Mouse (Mus musculus): ENCODE measurements around the gene Iqcd. TPM values are rescaled to one million over a fixed set of nuclear protein-coding genes. Genes with fewer than 3 reads are reported as not detected.

Gene Iqcd
- total RNA-seq, 2 experiments from 2014 or later = 0.81 to 1.1 TPM

DNA sequence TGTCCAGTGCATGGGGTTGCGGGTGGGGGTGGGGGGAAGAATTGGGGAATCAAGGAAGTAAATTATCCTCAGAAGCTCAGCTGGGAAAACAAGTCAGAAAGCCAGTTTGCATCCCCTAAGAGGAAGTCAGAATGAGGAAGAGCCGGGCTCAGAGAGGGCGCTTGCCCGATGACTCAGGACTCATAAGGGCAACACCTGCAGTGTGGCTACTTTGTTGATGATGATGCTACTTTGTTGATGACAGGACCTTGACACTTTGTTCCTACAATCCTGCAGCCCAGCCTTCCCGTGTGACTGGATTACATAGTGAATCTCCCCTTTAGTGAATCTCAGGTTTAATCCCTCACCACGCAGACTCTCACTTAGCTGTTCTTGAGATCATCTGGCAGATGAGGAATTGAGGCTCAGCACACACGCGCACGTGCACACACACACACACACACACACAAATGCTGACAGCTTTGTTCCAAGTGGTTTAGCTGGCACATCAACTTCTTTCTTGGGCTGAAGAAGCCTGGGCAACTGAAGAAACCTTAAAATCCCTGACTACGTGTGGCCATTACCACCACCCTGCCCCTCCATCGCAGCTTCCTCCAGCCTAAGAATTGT, 18.4 kb upstream of the Iqcd start:
- intact Hi-C loops (cut with DNase I) = no loop called here

DNA sequence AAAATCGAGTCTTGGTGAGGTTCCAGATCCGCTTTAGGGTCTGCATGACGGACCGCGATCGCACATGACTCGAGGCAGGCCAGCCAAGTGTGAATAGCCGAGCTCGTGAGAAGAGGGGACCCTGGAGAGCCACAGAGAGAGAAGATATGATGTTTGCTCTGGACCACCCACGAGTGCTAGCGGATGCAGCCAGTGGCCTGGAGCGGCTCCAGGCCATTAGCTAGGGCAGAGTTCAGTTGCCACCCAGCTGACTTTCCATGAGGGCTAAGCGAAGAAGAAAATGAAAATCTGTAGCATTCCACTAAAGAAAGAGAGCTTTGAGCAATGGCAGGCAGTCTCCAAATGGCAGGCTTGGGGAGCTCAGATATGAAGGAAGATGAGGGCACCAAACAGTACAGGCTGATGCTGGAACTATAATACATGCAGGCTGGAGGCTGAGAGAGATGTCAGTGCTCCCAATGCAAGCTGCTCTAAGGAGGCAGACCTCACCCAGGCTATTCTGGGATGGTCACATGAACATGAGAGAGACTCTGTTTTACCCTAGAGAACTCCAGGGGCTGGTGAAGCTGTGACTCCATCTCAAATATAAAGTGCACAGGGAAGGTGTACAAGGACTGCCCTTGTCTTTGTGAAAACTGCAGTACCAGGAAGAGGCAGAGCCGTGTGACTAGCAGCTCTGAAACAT, 17.6 kb upstream of the Iqcd start:
- DNase-seq (ENCODE audit: low spot score in 2 of 2) = no peak
- intact Hi-C loops (cut with DNase I) = no loop called here

More for the DNA sequence above, 18.4 kb upstream of the Iqcd start:
- DNase-seq (ENCODE audit: low spot score in 2 of 2) = no peak

DNA sequence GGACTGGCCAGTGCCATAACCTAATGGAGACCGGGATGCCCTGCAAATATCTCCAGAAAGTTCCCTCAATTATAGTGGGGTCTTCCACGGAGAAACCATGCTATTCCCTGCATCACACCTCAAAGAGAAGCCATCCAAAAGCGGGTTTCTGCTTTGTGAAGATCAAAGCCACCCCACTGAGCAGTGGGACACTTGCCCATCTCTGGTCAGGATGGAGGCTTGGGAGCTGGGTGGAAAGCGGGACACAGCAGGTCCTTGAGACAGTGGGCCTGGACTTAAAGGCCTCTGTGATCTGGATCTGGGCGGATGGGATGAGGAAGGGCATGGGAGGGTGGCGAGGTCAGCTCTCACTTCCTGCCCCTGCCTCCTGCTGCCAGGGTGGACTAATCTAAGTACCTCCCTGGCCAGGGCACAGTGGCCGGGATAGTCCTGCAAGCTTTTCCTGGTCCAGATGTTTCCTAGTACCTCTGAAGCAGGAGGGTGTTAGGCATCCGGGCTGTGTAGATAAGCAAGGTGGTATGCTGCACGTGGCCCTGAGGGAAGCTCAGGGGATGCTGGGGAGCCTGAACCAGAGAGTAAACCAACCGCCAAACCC, 14.2 kb upstream of the Iqcd start:
- DNase-seq (ENCODE audit: low spot score in 2 of 2) = no peak
- intact Hi-C loops (cut with DNase I) = no loop called here

DNA sequence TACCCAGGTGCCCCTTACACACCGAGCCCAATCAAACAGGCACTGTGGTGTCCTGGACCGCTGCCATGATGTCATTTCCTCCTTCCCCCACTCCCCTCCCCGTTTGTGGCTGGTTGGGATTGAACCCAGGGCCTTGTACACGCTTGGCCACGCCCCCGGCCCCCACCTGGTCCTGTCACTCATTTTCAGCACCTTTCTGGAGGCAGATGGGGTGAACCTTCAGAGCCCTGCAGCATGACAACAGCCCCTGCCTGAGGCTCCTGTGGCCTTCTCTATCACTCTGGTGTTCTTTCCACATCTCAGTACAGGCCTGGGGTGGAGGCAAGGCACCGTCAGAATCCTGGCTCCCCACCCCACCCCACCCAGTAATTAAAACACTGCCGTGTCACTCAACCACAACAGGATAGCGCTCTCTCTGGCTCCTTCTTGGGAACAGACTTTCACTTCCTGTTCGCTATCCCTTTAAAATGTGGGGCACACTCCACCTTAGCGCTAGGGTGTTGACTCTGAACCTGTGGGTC, 12.0 kb upstream of the Iqcd start:
- intact Hi-C loops (cut with DNase I) = no loop called here
- no peak for DNase-seq (ENCODE audit: low spot score in 2 of 2)

DNA sequence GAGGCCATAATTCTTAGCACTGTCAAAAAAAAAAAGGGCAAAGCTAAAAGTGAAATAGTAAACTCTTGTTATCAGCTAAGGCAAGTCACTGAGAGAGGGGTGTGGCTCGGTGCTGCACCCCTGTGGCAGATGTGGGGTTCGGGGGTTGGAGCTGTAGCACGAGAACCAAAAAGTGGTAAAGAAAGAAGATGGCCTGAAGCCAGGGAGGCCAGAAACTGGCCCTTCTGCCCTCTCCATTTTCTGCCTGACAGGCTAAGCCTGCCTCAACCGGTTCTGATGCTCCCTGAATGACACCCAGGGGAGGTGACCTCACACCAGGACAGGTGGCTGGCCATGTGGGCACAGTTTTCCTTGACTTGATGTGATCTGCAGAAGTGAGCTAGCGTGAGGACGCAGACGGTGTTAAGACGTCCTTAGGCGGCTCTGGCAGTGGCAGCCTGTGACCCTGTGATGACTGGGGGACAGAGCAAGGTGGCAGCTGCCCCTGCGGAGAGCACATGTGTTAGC, 10.8 kb upstream of the Iqcd start:
- DNase-seq (ENCODE audit: low spot score in 2 of 2) = no peak
- intact Hi-C loops (cut with DNase I) = no loop called here

DNA sequence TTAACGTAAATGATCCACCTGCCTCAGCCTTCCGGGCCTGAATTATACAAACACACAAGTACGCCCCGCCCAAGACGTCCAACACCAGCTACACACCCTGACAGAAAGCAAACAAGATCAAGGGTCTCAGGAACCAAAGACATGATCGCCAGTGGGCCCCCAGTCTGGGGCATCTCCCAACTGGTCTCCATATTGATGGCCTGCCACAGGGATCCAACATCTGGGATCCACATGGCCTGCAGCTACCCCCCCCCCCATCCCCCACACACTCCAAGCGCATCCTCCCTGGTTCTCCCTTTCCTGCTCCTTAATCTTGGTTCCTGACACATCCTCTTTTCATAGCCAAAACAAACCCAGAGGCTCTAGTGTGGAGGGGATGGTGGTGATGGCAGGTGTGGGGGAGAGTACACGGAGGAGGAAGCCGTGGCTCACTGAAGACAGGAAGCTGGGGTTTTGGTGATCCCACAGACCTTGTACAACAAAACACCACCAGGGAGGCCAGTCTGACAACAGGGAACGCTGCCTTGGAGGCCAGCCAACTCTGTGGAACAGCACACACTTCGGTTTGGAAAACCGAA, 10.2 kb upstream of the Iqcd start:
- intact Hi-C loops (cut with DNase I) = no loop called here

DNA sequence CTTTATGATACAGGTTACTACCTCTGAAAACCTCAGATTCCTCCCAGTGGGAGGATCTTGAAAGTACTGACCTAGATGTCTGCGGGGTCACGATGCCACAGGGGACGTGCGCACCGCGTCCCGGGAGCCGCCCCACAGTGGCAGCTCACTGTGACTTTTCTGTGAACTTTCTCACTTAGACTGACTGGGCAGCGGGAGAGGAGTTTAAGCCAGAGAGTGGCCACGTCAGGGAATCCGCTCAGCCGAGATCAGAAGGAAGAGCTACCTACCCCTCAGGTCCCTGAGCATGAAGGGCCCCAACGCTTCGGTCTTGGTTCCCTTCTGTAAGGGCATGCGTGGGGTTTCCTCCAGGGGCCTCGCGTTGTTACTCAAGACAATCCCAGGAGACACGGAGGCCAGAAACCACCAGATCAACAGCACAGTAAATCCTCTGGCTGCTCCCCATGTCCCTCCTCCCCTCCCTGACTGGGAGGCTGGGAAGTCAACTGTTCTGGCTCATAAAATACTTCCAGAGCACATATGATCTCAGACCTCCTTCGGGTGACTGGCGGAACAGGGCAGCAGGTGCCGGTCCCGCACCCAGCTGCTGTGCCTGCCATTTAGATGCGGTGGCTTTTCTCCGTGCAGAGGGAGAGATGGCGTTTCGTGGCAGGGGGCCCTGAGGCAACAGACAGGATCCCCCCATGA, 9.5 kb upstream of the Iqcd start:
- DNase-seq (ENCODE audit: low spot score in 2 of 2) = no peak
- intact Hi-C loops (cut with DNase I) = no loop called here

More for the DNA sequence above, 10.2 kb upstream of the Iqcd start:
- no peak for DNase-seq (ENCODE audit: low spot score in 2 of 2)

DNA sequence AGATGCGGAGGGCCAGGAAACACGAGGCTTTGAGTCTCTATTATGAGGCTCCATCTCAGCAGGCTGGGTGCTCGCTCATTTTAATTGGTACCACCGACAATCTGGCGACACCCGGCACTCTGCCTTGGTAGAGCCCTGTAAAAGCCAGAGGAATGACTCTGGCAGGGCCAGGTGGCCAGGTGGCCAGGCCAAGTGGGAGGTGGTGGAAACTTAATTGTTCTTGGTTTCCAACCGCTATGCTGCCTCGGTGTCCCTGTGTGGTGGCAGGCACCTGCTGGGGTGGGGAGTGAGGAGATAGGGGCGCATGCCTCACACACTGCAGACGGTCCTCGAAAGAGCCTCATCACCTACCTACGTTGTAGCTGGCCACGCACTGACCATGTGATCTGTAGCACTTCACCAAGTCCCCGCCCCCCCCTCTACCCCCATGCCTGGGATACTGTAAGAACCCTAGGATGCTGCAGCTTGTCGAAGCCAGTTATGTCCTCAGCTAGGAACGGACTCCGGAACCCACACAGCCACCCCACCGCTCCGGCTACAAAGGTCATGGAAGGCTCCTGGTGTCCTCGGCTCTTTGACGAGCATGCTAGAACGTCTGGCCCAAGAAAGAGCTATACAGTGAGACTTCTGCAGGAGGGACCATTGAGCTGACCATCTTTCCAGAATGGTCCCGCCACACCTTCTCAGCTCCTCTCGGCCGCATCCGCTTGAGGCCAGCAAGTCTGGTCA, 8.8 kb upstream of the Iqcd start:
- DNase-seq (ENCODE audit: low spot score in 2 of 2) = no peak
- intact Hi-C loops (cut with DNase I) = no loop called here

DNA sequence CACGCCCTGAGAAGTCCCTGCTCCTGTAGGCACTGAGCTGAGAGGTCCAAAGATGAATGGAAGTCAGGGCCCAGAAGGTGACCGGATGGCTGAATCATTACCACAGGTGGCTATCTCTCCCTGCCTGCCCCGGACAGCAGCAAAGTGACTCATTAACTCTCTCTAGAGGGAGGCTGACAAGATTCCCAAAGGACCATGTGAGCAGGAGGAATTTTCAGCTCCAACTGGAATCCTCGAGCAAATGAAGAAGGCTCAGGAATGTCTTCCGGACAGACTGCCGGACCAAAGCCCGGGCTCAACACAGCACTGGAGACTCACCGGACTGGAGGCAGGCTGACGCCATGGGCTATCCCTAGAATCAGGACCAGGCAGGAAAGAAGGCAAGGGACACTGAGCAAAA, 6.8 kb upstream of the Iqcd start:
- DNase-seq (ENCODE audit: low spot score in 2 of 2) = no peak
- intact Hi-C loops (cut with DNase I) = no loop called here

DNA sequence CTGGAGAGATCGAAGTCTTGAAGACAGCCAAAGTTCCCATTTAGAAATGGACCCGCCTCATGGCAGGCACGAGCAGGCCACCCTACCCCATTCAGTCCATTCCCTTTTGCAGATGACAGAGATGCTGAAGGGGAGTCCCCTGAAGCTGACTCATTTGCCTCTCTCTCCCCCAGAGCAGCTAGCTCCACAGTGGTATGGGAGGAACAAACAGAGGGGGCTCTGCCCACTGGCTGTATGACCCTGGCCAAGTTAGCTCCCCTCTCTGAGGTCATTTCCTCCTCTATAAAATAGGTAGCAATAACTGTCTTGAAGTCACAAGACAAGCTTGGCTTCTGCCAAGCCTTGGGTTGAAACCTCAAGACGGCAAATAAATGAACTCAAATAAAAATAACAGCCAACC, 5.3 kb upstream of the Iqcd start:
- DNase-seq (ENCODE audit: low spot score in 2 of 2) = no peak
- intact Hi-C loops (cut with DNase I) = no loop called here

DNA sequence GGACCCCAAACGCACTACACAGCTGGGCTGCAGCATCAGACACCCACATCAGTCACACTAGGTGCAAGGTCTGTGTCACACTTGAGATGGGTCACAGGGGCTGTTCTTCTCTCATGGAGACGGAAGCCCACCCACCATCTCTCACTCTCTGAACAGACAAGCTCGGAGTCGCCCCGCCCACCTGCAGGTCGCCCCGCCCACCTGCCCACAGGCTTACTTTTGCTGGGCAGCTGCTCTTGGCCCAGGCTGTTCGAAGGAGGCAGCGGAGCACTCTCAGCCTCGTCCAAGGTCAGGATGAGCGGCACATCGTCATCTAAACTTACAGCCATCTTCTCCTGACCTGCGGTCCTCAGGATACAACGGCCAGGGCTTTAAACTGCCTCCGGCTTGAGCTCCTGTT, 3.8 kb upstream of the Iqcd start:
- intact Hi-C loops (cut with DNase I) = loop anchor here (5.0 kb wide), 1 partner anchor 73 kb away; the partner anchor contains the start of gene Slc8b1
- DNase-seq (ENCODE audit: low spot score in 2 of 2) = no peak

DNA sequence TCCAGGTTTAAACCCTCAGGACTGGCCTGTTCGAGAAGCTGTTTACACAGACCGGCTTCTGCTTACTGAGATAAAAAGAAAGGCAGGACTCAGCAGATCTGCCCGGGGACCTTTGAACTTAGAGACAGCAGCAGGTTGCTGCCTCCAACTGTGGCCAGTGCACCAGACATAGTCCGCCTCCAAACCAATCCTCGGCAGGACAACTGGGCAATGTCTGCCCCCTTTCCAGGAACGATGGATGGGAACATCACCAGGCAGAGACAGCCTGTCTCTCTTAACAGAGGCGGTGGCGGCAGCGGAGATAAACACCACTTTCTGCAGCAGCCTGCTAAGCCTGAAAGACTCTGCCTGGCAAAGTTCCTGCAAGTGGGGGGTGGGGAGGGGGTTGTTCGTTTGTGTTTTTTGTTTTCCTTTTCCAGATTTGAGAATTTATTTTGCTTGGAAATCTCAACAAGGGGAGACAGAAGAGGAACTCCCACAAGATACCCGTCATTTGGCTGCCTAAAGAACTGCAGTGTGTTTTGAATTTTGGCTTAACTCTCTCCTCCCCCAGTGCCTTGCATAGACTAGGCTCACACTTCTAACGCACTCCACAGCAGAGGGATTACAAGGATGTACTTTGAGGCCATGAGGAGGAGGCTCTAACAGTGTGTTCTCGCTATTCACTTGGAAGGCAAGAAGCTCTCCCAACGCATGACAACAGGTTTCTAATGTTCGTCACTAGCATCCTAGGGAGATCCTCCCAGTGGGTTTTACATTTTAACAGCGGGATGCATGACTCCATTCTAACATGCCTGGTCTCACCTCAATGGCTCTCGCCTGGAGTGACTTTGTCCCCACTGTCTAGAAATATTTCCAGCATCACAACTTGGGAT, 1.8 kb upstream of the Iqcd start:
- DNase-seq (ENCODE audit: low spot score in 2 of 2) = peak in 1 of 2 experiments; percentile 53
- intact Hi-C loops (cut with DNase I) = loop anchor here (5.0 kb wide), 1 partner anchor 75 kb away; the partner anchor contains the start of gene Slc8b1

DNA sequence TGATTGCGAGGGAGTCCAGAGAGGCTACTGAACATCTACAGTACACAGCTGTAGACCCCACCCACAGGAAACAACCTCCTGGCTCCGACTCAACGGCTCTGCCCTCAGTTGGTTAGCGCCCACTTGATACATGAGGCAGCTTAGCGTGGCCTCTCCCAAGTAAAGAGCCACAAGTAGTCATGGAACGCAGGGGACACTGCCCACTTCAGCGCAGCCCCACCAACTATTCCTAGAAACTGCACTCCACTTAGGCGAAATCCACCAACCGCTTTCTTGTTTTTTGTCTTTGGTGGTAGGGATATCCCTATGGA, 1.2 kb upstream of the Iqcd start:
- intact Hi-C loops (cut with DNase I) = loop anchor here (5.0 kb wide), 1 partner anchor 75 kb away; the partner anchor contains the start of gene Slc8b1
- no peak for DNase-seq (ENCODE audit: low spot score in 2 of 2)

DNA sequence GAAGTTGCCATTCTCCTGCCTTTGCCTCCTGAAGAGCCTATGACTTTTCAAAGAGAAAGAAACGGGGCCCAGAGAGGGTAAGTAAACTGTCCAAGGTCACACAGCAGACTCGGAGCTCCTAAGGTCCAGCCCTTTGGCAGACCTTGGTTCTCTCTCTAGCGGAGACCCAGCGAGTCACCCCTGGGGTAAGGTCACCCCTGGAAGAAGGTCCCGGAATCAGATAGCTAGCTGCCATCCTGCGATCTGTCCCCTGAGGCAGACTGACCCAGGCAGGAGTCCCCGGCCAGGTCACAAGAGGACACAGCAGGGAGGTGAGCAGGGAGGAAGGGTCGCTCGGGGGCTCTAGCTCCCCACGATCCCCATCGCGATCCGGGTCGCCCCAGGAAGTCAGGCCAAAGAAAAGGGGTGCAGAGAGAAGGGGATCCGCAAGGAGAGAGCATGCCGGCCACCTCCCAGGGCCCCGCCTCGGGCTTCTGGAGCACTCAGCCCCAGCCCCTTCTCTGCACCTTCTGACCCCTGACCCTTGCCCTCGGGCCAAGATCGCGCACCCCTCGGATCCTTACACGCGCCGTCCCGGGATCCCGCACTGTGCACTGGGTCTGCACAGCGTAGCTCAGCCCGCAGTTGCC, 762 bp upstream of the Iqcd start:
- no peak for DNase-seq (ENCODE audit: low spot score in 2 of 2)

DNA sequence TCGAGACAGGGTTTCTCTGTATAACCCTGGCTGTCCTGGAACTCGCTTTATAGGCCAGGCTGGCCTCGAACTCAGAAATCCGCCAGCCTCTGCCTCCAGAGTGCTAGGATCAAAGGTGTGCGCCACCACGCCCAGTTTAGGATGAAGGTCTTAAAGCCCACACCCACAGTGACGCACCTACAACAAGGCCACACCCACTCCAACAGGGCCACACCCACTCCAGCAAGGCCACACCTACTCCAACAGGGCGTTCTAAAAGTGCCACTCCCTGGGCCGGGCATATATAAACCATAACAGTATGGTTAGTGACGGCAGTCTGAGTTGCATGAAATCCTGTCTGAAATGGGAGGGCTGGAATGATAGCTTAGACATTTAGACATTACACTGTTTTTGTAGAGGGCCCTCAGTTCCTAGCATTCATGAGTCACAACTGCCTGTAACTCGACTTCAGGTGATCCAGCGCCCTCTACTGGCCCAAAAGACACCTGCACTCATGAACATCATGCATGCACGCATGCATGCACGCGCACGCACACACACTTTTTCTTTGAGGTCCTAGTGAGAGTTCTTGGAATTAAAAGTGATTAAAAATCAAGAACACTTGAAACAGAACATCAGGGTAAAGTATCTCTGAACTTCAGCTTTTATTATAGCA, 1.7 kb downstream of the Iqcd start:
- DNase-seq (ENCODE audit: low spot score in 2 of 2) = no peak
- intact Hi-C loops (cut with DNase I) = no loop called here

More for the DNA sequence above, 762 bp upstream of the Iqcd start:
- intact Hi-C loops (cut with DNase I) = loop anchor here (5.0 kb wide), 1 partner anchor 76 kb away; the partner anchor contains the start of gene Slc8b1

DNA sequence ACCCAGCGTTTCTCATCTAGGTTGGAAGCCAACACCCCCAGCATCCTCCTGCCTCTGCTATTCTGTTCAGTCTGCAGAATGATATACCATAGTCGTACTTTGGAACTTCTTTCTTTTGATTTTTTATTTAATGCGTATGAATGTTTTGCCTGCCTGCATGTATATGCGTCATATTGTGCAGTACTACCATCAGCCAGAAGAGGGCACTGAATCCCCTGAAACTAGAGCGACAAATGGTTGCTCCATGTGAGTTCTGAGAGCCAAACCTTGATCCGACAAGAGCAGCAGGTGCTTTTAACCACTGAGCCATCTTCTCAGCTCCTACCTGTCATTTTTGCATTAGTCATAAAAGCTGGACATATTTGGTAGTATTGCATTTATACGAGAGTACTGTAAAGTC, 3.3 kb downstream of the Iqcd start:
- DNase-seq (ENCODE audit: low spot score in 2 of 2) = no peak
- intact Hi-C loops (cut with DNase I) = no loop called here

DNA sequence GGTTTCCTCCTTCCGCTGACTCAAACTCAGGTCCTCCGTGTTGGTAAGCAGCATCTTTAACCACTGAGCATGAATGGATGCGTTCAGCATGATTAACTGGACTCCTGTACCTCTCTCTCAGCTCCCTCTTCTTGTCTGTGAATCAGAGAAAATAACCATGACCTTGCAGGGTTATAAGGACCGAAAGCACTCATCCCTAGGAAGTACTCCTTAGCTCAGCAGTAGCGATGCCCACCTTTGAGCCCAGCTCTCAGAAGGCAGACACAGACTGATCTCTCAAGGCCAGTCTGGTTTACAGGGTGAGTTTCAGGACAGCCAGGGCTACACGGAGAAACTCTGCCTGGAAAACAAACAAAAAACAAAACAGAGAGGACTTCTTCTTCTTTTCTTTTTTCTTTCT, 5.7 kb downstream of the Iqcd start:
- intact Hi-C loops (cut with DNase I) = no loop called here
- DNase-seq (ENCODE audit: low spot score in 2 of 2) = no peak

Measured in left cerebral cortex, postnatal 36 days (tissue).